Mouse (Mus musculus) limb, embryonic 13.5 days (tissue): ENCODE data around the gene Prr13. TPM values are rescaled to one million over a fixed set of nuclear protein-coding genes. Genes with fewer than 3 reads are reported as not detected.

Experiments
- ATAC-seq: fragments of 200-750 bp; cut with Nextera tagmentation; 2 replicates; pipeline ENCODE4 v1.8.0; 2017; ENCODE audit warnings: low read depth, moderate number of reproducible peaks, moderate TSS enrichment; ENCODE audit not compliant: low FRiP score
- H3K27ac ChIP-seq: fragments of 300-500 bp; sonication (generic); 2 replicates; pipeline ENCODE4 v1.5.1; 2015; ENCODE audit warnings: inconsistent platforms, mild to moderate bottlenecking, moderate library complexity
- H3K27me3 ChIP-seq: fragments of 300-500 bp; sonication (generic); 2 replicates; pipeline ENCODE4 v1.6.1; 2015; ENCODE audit warnings: mild to moderate bottlenecking, inconsistent platforms
- H3K36me3 ChIP-seq: fragments of 300-500 bp; sonication (generic); 2 replicates; pipeline ENCODE4 v1.6.1; 2015; ENCODE audit warnings: inconsistent platforms, mild to moderate bottlenecking, moderate library complexity
- H3K4me1 ChIP-seq: fragments of 300-500 bp; sonication (generic); 2 replicates; pipeline ENCODE4 v1.6.1; 2015; ENCODE audit warnings: inconsistent platforms
- H3K4me2 ChIP-seq: fragments of 300-500 bp; sonication (generic); replicated peaks from 2 replicates; pipeline ENCODE4 v1.6.1; 2015; ENCODE audit warnings: inconsistent platforms, mild to moderate bottlenecking, moderate library complexity
- H3K4me3 ChIP-seq: fragments of 300-500 bp; sonication (generic); 2 replicates; pipeline ENCODE4 v1.5.1; 2015; ENCODE audit warnings: moderate library complexity, mild to moderate bottlenecking, inconsistent platforms
- H3K9ac ChIP-seq: fragments of 300-500 bp; sonication (generic); 2 replicates; pipeline ENCODE4 v1.6.1; 2015; ENCODE audit warnings: mild to moderate bottlenecking, inconsistent platforms
- H3K9me3 ChIP-seq: fragments of 300-500 bp; sonication (generic); 2 replicates; pipeline ENCODE4 v1.6.1; 2016; ENCODE audit warnings: inconsistent platforms
- WGBS: fragments of 180-500 bp; shearing (Covaris S2); methylation state at CpG from one replicate; pipeline ENCODE4 v1.1.7; 2015; 5-methylcytosine and 5-hydroxymethylcytosine counted together
- polyA plus RNA-seq: library from polyadenylated mRNA; unstranded; fragments of >200 nt; fragmentation: Nextera tagmentation; extraction: Ambion mirVana; gene quantifications from 2 replicates; pipeline ENCODE4 v1.2.1, GENCODE M21; 2015

Prr13 gene
- polyA plus RNA-seq, 1 experiment from 2014 or later, result 62.6 TPM

- H3K4me1 ChIP-seq, result peaks cover 14% of the 10 kb centered on the region
- H3K9me3 ChIP-seq, result no peaks in the 10 kb centered on the region
- no peak overlapping the region for H3K27ac ChIP-seq
- H3K36me3 ChIP-seq, result peaks cover 12% of the 10 kb centered on the region
- H3K4me3 ChIP-seq, result no peak overlapping the region
- no peaks in the 10 kb centered on the region for H3K27me3 ChIP-seq
- H3K9ac ChIP-seq, result no peak overlapping the region
- no peak overlapping the region for H3K4me2 ChIP-seq
- no peak for ATAC-seq
Measured at GRCm38 (mm10) chr15:102463666-102464065, 4.8 kb downstream of the Prr13 start.

- H3K4me2 ChIP-seq, result no peak overlapping the region
- H3K4me3 ChIP-seq, result no peak overlapping the region
- no peaks in the 10 kb centered on the region for H3K9me3 ChIP-seq
- H3K27ac ChIP-seq, result no peak overlapping the region
- WGBS, result 94% methylated on average over 9 of the region's 9 CpGs
- H3K4me1 ChIP-seq, result peaks cover 17% of the 10 kb centered on the region
- no peak for ATAC-seq
- no peaks in the 10 kb centered on the region for H3K27me3 ChIP-seq
- no peak overlapping the region for H3K9ac ChIP-seq
- H3K36me3 ChIP-seq, result peaks cover 4% of the 10 kb centered on the region
Measured at GRCm38 (mm10) chr15:102468675-102469370, 10.0 kb downstream of the Prr13 start.

- H3K27me3 ChIP-seq, result no peaks in the 10 kb centered on the region
- peaks cover 17% of the 10 kb centered on the region for H3K4me1 ChIP-seq
- peak within 1 kb of the TSS; percentile 63 for H3K4me2 ChIP-seq
- peak; percentile 99 for ATAC-seq
- no peaks in the 10 kb centered on the region for H3K9me3 ChIP-seq
- peak within 1 kb of the TSS; percentile 96 for H3K9ac ChIP-seq
- H3K4me3 ChIP-seq, result peak within 1 kb of the TSS; percentile 82
- under 1% methylated on average over 34 of the region's 40 CpGs for WGBS
- peaks cover 18% of the 10 kb centered on the region for H3K36me3 ChIP-seq
- H3K27ac ChIP-seq, result peak within 1 kb of the TSS; percentile 98
Measured at GRCm38 (mm10) chr15:102470183-102470604, 11.4 kb downstream of the Prr13 start, which contains the start of gene Pcbp2. Pcbp2 (plus strand) TSS chr15:102470539.

GRCm38 (mm10) chr15:102470605-102471294, 11.9 kb downstream of the Prr13 start:
- Histone ChIP-seq H3K4me3 (peak overlapping the region; percentile 82), H3K27me3 (no peaks in the 10 kb centered on the region), H3K27ac (peak overlapping the region; percentile 98), H3K4me1 (peaks cover 17% of the 10 kb centered on the region), H3K9me3 (no peaks in the 10 kb centered on the region), H3K9ac (peak overlapping the region; percentile 96), H3K4me2 (peak overlapping the region; percentile 63), H3K36me3 (peaks cover 23% of the 10 kb centered on the region)
- WGBS, result under 1% methylated on average over 37 of the region's 67 CpGs
- peak; percentile 60 for ATAC-seq

GRCm38 (mm10) chr15:102471295-102471645, 12.4 kb downstream of the Prr13 start:
- H3K27ac ChIP-seq, result peak overlapping the region; percentile 98
- H3K9me3 ChIP-seq, result no peaks in the 10 kb centered on the region
- H3K9ac ChIP-seq, result peak overlapping the region; percentile 96
- ATAC-seq, result no peak
- H3K36me3 ChIP-seq, result peaks cover 29% of the 10 kb centered on the region
- H3K4me2 ChIP-seq, result peak overlapping the region; percentile 63
- no peaks in the 10 kb centered on the region for H3K27me3 ChIP-seq
- peaks cover 17% of the 10 kb centered on the region for H3K4me1 ChIP-seq
- WGBS, result 1% methylated on average over 10 of the region's 10 CpGs
- peak overlapping the region; percentile 82 for H3K4me3 ChIP-seq

- H3K9me3 ChIP-seq, result no peaks in the 10 kb centered on the region
- no peaks in the 10 kb centered on the region for H3K27me3 ChIP-seq
- H3K4me2 ChIP-seq, result peak overlapping the region; percentile 63
- peak overlapping the region; percentile 96 for H3K9ac ChIP-seq
- H3K27ac ChIP-seq, result no peak overlapping the region
- peak overlapping the region; percentile 82 for H3K4me3 ChIP-seq
- H3K36me3 ChIP-seq, result peaks cover 33% of the 10 kb centered on the region
- no peak for ATAC-seq
- peaks cover 17% of the 10 kb centered on the region for H3K4me1 ChIP-seq
Measured at GRCm38 (mm10) chr15:102471727-102472126, 12.9 kb downstream of the Prr13 start.

- WGBS, result 74% methylated on average over 2 of the region's 2 CpGs
- H3K27me3 ChIP-seq, result no peaks in the 10 kb centered on the region
- no peaks in the 10 kb centered on the region for H3K9me3 ChIP-seq
- ATAC-seq, result no peak
- H3K4me1 ChIP-seq, result peaks cover 17% of the 10 kb centered on the region
- peaks cover 47% of the 10 kb centered on the region for H3K36me3 ChIP-seq
- peak overlapping the region; percentile 31; the same call in 1 of the 2 replicates for H3K4me2 ChIP-seq
- no peak overlapping the region for H3K4me3 ChIP-seq
- no peak overlapping the region for H3K27ac ChIP-seq
- no peak overlapping the region for H3K9ac ChIP-seq
Measured at GRCm38 (mm10) chr15:102473246-102473645, 14.4 kb downstream of the Prr13 start.

GRCm38 (mm10) chr15:102474520-102474919, 15.7 kb downstream of the Prr13 start:
- Histone ChIP-seq H3K27ac (no peak overlapping the region), H3K27me3 (no peaks in the 10 kb centered on the region), H3K36me3 (peaks cover 59% of the 10 kb centered on the region), H3K4me1 (peaks cover 17% of the 10 kb centered on the region), H3K4me3 (no peak overlapping the region), H3K4me2 (no peak overlapping the region), H3K9ac (no peak overlapping the region), H3K9me3 (no peaks in the 10 kb centered on the region)
- 86% methylated on average over 2 of the region's 2 CpGs for WGBS
- no peak for ATAC-seq

GRCm38 (mm10) chr15:102483136-102483535, 24.3 kb downstream of the Prr13 start:
- Histone ChIP-seq H3K9me3 (no peaks in the 10 kb centered on the region), H3K9ac (no peak overlapping the region), H3K27ac (no peak overlapping the region), H3K36me3 (peaks cover 84% of the 10 kb centered on the region), H3K4me2 (no peak overlapping the region), H3K27me3 (no peaks in the 10 kb centered on the region), H3K4me1 (no peaks in the 10 kb centered on the region), H3K4me3 (no peak overlapping the region)
- whole genome bisulfite sequencing, result 83% methylated on average over 3 of the region's 3 CpGs
- no peak for ATAC-seq

- no peak overlapping the region for H3K4me3 ChIP-seq
- no peaks in the 10 kb centered on the region for H3K4me1 ChIP-seq
- no peaks in the 10 kb centered on the region for H3K27me3 ChIP-seq
- H3K9me3 ChIP-seq, result no peaks in the 10 kb centered on the region
- no peak overlapping the region for H3K27ac ChIP-seq
- no peak overlapping the region for H3K4me2 ChIP-seq
- ATAC-seq, result no peak
- 92% methylated on average over 12 of the region's 12 CpGs for WGBS
- no peak overlapping the region for H3K9ac ChIP-seq
- peaks cover 85% of the 10 kb centered on the region for H3K36me3 ChIP-seq
Measured at GRCm38 (mm10) chr15:102485853-102486252, 27.0 kb downstream of the Prr13 start.

- H3K4me1 ChIP-seq, result no peaks in the 10 kb centered on the region
- H3K27ac ChIP-seq, result no peak overlapping the region
- peaks cover 84% of the 10 kb centered on the region for H3K36me3 ChIP-seq
- H3K4me3 ChIP-seq, result no peak overlapping the region
- no peaks in the 10 kb centered on the region for H3K27me3 ChIP-seq
- WGBS, result 75% methylated on average over 1 of the region's 1 CpGs
- no peak overlapping the region for H3K4me2 ChIP-seq
- no peak overlapping the region for H3K9ac ChIP-seq
- ATAC-seq, result no peak
- H3K9me3 ChIP-seq, result no peaks in the 10 kb centered on the region
Measured at GRCm38 (mm10) chr15:102487664-102488063, 28.8 kb downstream of the Prr13 start.

GRCm38 (mm10) chr15:102498322-102498721, 39.5 kb downstream of the Prr13 start:
- Histone ChIP-seq H3K4me2 (no peak overlapping the region), H3K9ac (no peak overlapping the region), H3K27me3 (no peaks in the 10 kb centered on the region), H3K4me3 (no peak overlapping the region), H3K36me3 (peaks cover 95% of the 10 kb centered on the region), H3K4me1 (no peaks in the 10 kb centered on the region), H3K27ac (no peak overlapping the region), H3K9me3 (no peaks in the 10 kb centered on the region)
- 90% methylated on average over 3 of the region's 3 CpGs for WGBS
- no peak for ATAC-seq
